Mouse (Mus musculus): ENCODE measurements at regions not wholly inside any gene's neighbourhood (a gene's known extent, or its start where the extent isn't known, plus 50 kb on each side); places are given as distances from the start of the nearest gene placed in this dataset.

- no peak for DNase-seq (ENCODE audit: low read depth)
These were observed 119.4 kb upstream of the Irf2bp2 start for GRCm38 (mm10) chr8:126713181-126713580.

- no peak for DNase-seq (ENCODE audit: low read depth)
These were observed 119.0 kb upstream of the Irf2bp2 start for GRCm38 (mm10) chr8:126712749-126713148.

- no peak for DNase-seq (ENCODE audit: low read depth)
These were observed 115.2 kb upstream of the Irf2bp2 start for GRCm38 (mm10) chr8:126708956-126709355.

- DNase-seq (ENCODE audit: low read depth), result no peak
These were observed 113.6 kb upstream of the Irf2bp2 start for GRCm38 (mm10) chr8:126707300-126707902.

- DNase-seq (ENCODE audit: low read depth), result no peak
These were observed 112.5 kb upstream of the Irf2bp2 start for GRCm38 (mm10) chr8:126706247-126706646.

GRCm38 (mm10) chr8:126705391-126705790 is 111.6 kb upstream of the Irf2bp2 start:
- peak; percentile 63 for DNase-seq (ENCODE audit: low read depth)

- peak; percentile 81 for DNase-seq (ENCODE audit: low read depth)
These were observed 110.9 kb upstream of the Irf2bp2 start for GRCm38 (mm10) chr8:126704706-126705105.

- peak; percentile 42 for DNase-seq (ENCODE audit: low read depth)
These were observed 109.8 kb upstream of the Irf2bp2 start for GRCm38 (mm10) chr8:126703546-126703945.

- peak; percentile 71 for DNase-seq (ENCODE audit: low read depth)
These were observed 108.5 kb upstream of the Irf2bp2 start for GRCm38 (mm10) chr8:126702294-126702693.

- peak; percentile 75 for DNase-seq (ENCODE audit: low read depth)
These were observed 105.6 kb upstream of the Irf2bp2 start for GRCm38 (mm10) chr8:126699389-126699775.

- DNase-seq (ENCODE audit: low read depth), result no peak
These were observed 105.0 kb upstream of the Irf2bp2 start for GRCm38 (mm10) chr8:126698601-126699388.

GRCm38 (mm10) chr8:126696346-126697010 is 102.7 kb upstream of the Irf2bp2 start:
- peak; percentile 64 for DNase-seq (ENCODE audit: low read depth)

GRCm38 (mm10) chr8:126694370-126694769 is 100.6 kb upstream of the Irf2bp2 start:
- DNase-seq (ENCODE audit: low read depth), result no peak

- DNase-seq (ENCODE audit: low read depth), result peak; percentile 53
These were observed 99.9 kb upstream of the Irf2bp2 start for GRCm38 (mm10) chr8:126693642-126694041.

- DNase-seq (ENCODE audit: low read depth), result no peak
These were observed 98.9 kb upstream of the Irf2bp2 start for GRCm38 (mm10) chr8:126692711-126693110.

GRCm38 (mm10) chr8:126692263-126692662 is 98.5 kb upstream of the Irf2bp2 start:
- DNase-seq (ENCODE audit: low read depth), result no peak

GRCm38 (mm10) chr8:126688450-126688849 is 94.7 kb upstream of the Irf2bp2 start:
- DNase-seq (ENCODE audit: low read depth), result no peak

GRCm38 (mm10) chr8:126688014-126688413 is 94.2 kb upstream of the Irf2bp2 start:
- no peak for DNase-seq (ENCODE audit: low read depth)

- DNase-seq (ENCODE audit: low read depth), result peak; percentile 82
These were observed 93.0 kb upstream of the Irf2bp2 start for GRCm38 (mm10) chr8:126686827-126687226.

GRCm38 (mm10) chr8:126685365-126685764 is 91.6 kb upstream of the Irf2bp2 start:
- DNase-seq (ENCODE audit: low read depth), result no peak

- DNase-seq (ENCODE audit: low read depth), result peak; percentile 98
These were observed 90.2 kb upstream of the Irf2bp2 start for GRCm38 (mm10) chr8:126683950-126684349.

- DNase-seq (ENCODE audit: low read depth), result no peak
These were observed 89.8 kb upstream of the Irf2bp2 start for GRCm38 (mm10) chr8:126683555-126683947.

Measured in 416B (cell line).